Mouse (Mus musculus): ENCODE results near the gene Ddx18.

Gene Ddx18

DNA sequence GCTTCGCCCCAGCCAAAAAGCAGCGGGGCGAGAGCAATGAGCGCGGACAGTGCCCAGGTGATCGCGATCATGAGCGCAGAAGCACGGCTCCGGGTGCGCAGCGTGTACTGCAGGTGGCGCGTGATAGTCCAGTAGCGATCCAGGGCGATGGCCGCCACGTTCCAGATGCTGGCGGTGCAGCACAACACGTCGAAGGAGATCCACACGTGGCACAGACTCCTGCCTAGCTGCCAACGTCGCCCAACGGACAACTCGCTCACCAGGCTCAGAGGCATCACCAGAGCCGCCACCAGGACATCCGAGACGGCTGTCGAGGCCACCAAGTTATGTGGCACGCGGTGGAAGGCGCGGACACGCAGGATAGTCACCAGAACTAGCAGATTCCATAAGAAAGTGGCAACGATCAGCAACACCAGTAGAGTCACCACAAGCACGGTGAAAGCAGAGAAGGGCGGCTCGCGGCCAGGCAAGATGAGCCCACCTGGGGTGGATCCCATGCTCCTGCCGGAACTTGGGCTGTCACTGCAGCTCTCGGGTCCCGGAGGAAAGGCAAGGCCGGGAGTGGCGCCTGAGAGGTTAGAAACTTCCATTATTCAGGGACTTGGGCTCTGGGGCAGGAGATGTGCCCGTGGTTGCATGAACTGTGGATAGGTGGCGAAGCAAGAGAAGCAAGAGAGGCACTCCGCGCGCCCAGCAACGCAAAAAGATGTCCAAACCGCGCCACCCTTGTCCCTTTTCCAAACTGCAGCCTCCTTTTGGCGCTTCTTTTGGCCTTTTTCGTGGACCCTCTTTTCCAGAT, 40.0 kb downstream of the Ddx18 start:
- no peak for DNase-seq (ENCODE audit: low read depth, low spot score)

DNA sequence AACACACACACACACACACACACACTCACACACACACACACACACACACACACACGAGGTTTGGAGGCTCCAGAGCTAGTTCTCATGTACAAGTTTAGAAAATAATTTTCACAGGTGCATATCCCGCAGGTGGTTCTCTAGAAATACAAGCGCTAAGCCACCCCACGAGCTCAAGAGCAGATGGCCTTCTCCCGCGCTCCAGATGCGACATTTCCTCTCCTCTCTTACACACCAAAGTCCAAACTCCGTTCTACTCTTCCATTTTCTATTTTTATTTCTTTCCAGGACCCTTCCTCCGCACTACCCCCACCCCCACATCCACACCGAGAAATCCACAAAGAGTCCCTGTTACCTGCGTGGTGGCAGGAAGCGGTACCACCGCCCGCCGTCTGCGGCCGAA, 40.7 kb downstream of the Ddx18 start:
- no peak for DNase-seq (ENCODE audit: low read depth, low spot score)

DNA sequence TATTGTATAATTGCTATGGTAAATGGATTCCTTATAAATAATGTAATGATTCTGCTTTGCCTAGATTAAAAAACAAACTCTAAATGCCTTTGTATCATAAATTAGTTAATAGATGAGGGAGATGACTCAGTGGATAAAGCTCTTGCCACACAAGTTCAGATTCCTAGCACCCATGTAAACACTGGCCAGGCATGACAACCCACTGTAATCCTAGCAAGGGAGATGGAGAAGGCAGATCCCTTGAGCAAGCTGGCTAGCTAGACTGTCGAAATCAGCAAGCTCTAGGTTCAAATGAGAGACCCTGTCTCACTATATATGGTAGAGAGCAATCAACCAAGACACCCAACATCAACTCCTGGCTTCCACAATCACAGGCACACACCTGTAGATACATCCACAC, 49.2 kb downstream of the Ddx18 start:
- no peak for DNase-seq (ENCODE audit: low read depth, low spot score)

DNA sequence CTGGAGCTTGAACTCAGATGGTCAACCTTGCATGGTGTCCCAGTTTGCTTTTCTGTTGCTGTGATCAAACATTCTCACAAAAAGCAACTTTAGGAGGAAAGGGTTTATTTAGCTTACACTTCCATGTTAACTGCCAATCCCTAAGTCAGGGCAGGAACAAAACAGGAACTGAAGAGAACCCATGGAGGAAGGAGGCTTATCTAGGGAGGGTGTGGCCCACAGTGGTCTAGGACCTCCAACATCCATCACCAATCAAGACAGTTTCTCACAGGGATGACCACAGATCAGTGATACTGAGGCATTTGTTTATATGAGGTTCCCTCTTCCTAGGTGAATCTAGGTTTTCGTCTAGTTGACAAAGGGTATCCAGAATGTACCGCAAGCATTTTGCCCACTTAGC, 55.8 kb downstream of the Ddx18 start:
- no peak for DNase-seq (ENCODE audit: low read depth, low spot score)

DNA sequence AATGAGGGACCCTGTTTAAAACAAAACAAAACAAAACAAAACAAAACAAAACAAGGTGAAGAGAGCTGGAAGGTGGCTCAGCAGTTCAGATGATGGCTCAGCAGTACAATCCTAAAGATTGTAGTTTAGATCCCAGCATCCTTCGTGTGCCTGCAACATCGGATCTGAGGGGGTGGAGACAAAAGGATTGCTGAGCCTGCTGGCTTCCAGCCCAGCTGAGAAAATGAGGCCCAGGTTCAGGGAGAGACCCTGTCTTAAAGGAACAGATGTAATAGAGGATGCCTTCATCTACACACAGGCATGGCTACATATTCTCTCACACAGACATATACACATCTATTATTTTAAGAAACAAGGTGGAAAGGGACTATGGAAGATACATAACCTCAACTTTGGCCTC, 56.6 kb downstream of the Ddx18 start:
- DNase-seq (ENCODE audit: low read depth, low spot score), result no peak

DNA sequence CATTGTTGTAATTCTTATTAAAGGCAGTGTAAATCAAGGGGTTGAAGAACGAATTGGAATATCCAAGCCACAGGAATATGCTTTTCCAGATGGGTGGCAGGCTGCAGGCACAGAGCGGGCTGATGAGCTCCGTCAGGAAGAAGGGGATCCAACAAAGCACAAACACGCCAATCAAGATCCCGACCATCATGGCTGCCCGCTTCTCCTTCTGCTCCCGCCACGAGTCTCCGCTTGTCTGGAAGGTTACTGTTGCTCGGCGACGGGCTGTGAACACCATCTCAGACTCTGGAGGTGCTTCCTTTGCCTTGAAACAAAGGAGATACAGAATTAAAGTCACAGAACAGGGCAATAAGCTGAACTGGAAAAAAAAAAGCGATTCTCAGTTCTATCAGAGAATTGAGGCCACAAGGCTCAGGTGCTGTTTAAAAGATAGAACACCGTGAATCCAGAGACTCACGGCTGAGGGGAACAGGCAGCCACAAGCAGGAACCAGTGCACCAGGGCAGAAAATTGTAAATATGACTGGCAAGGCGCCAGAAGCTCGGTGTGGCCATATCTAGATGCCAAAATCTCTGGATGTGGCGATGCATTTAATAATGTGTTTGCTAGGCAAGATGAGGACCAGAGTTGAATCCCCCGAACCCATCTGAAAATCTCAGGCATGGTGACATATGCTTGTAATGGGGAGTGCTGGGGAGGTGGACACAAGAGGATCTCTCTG, 57.2 kb downstream of the Ddx18 start:
- DNase-seq (ENCODE audit: low read depth, low spot score), result no peak

DNA sequence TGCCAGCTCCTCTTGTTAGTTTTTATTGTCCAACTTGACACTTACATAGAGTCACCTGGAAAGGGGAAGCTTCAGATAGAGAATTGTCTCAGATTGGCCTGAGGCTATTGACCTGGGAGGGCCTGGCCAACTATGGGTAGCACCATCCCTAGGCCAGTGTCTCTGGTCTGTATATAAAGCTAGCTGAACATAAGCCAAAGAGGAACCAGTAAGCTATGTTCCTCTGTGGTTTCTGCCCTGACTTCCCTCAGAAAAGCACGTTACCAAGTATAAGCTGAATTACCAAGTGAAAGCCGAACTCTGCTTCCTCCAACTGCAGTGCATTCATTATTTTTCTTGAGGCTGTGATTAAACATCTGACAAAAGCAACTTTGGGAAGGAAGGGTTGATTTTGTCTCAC, 59.1 kb downstream of the Ddx18 start:
- DNase-seq (ENCODE audit: low read depth, low spot score), result no peak

Measured in skeletal muscle tissue, adult 2 months (tissue).